Mouse (Mus musculus): ENCODE measurements around the gene Zdhhc13.

DNA sequence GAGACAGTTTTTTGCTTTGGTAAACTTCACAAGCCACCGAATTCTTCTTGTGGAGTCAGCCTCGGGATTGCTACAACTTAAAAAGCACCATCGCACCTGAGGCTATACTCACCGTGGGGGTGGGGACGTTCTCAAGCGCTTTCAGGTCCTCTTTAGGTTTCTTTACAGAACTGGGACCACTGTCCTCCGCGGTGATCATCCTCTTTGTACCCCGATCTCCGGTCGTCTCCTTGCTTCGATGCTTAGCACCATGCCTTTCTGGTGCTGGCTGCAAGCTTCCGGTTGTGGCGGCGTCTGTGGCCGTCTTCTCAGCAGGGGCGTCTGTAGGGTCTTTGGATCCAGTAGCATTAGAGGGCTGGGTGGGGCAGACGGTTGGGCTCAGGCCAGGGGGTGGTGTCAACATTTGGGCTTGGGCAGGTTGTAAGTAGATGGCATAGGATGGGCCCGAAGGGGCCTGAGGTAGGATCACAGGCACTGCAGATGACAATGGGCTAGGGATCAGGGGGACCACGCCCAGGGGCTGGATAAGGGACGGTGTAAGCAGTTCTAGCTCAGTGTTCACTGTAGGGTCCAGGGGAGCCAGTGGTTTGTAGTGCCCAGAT is 81.9 kb downstream of the Zdhhc13 start:
- TF ChIP-seq POLR2A (IDR thresholded peaks at IDR 0.05; ENCODE audit: borderline replicate concordance, extremely low read depth, low read depth, low read length) = no peak
- no peak for TF ChIP-seq CTCF (IDR thresholded peaks at IDR 0.05; ENCODE audit: insufficient read depth, low read length)
